Mouse (Mus musculus) cerebellum, adult 18-20 months (tissue): ENCODE results near the gene Nmnat1.

Experiments used
- DNase-seq, 2 experiments: peaks; one replicate each; pipeline ENCODE4 v3.0.0; 2021

Nmnat1 gene

DNA sequence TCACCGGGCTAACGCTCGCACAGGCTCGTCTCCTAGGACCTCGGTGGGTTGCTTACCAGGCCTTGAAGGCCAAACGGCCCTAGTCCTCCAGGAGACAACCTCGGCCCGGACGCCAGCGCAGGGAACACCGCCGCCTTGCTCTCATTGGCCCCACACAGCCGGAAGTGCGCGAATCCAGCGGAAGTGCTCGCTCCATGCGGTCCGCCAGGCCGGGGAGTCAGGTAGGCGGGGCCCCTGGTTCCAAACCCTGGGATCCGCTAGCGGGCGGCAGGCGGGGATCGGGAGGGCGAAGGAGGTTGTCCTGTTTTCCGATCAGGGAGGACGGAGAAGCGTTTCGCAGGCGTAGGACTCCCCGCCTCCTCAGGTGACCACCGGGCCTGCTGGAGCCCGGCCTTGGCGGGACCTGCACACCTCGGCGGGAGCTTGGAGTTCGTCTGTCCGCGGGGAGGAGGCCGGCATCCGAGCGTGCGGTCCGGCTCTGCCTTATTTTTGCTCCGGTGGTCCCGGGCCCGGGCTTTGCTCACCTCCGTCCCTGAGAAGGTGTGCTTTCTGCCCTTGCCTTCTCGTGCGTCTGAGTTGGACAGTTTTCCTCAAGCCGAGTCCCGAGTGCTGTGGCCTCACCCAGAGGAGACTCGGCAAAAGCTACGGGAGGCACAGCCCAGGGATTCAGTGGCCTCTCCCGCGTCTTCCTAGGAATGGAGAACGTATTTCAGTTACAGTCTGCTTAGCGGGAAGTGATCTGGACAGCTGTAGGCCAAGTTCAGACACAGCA lies at the start of gene Nmnat1, which contains the start of gene Lzic:
Nmnat1 (minus strand) TSS at position 150 of the 772 bp plus-strand sequence.
Lzic (plus strand) TSS at position 177 of the 772 bp plus-strand sequence.
- DNase-seq, result peak; percentile 92 to 93

DNA sequence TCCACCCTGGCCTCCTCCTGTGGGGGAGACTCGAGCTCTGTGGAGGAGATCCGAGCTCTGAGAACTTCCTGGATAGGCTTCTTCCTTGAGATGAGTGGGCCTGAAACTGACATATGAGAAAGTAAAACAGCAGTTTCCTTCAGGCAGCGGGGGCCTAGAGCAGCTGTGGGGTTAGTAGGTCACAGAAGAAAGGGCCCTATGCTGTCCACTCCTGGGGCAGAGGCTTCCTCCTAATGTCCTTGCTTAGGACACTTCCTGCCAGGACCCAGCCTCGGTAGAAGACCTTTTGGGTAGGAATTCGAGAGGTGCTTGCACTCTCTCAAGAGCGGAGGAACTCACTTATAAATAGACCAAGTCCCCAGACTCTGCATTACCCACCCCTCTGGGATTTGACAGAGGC lies 44.7 kb upstream of the Nmnat1 start:
- DNase-seq, result no peak

DNA sequence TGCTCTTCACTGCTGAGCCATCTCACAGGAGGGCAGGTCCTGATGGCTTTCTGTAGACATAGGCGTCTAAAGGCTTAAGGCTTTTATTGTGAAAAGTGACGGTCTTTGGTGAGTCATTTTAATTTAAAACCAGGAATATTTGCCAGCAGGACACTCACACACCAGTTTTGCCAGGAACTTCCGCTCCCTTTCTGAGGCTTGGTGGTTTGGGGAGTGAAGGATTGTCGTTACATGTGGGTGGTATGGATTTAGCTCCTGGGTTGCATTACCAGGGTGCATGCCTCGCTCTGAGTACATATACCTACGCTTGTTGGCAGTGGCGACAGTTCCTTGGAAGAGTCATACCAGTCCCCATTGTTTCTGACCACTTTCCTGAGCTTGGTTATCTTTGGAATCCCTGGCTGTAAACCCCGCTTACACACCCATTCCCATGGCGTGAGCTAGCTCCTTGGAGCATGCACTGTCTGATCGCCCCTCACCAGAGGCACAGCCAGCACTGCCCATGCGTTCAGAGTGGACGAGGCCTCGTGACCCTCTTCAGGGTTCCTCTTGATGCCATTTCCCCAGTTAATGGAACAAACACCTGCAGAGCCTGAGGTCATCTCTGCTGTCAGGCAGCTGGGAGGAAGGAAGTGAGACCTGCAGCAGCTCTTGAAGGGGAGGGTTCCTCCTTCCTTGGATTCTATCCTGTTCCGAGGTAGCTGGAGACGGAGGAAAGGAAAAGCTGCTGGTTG lies 42.8 kb upstream of the Nmnat1 start:
- DNase-seq, result no peak

DNA sequence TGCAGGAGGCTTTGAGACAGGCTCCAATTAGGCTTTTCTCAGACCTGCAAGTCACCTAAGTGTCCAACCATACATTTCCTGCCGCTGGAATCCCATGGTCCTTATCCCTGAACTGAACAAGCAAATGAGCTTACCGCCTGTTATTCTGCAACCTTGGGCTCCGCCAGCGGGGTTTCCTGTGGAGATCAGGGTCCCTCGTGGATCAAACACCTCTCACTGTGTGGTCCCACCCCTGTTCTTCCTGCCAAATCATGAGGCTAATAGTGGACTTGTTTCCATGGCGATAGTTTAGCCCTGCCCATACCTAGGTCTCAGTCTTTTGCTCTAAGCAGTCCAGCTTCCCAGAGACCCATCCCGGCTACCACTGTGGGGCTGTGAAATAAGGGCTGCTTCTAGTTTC lies 41.3 kb upstream of the Nmnat1 start:
- DNase-seq, result no peak

DNA sequence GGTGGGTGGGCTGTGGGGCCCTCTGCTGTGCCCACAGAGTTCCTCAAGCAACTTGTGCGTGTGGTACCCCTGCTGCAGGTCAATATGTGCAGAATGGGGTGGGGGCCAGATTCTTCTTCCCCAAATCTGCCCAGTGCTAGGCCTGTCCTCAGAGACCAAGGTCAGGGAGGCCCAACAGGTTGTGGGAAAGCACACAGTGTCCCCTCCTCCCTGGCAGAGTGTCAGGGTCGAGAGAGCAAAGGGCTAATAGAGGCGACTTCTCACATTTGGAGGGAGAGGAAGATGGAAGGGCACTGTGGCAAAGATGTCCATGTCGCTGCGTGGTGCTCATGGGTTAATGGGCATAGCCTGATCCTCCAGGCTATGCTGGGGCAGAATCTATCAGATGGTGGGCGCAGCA lies 40.8 kb upstream of the Nmnat1 start:
- DNase-seq, result no peak

DNA sequence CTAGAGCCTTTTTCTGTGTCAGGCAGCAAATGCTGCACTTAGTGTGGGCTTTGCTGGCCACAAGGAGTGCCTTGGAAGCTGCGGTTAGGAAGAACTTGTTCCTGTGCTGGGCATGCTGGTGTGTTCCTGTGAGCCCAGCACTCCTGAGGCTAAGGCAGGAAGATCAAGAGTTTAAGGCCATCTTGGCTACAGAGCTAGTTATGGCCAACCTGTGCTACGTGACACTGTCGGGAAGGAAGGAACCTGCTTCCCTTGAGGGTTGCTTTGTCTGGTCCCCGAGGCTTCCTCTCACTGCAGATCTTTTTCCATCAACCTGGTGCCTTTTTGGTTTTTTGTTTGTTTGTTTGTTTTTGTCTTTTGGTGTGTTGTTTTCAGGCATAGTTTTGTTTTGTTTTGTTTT lies 40.2 kb upstream of the Nmnat1 start:
- no peak for DNase-seq

DNA sequence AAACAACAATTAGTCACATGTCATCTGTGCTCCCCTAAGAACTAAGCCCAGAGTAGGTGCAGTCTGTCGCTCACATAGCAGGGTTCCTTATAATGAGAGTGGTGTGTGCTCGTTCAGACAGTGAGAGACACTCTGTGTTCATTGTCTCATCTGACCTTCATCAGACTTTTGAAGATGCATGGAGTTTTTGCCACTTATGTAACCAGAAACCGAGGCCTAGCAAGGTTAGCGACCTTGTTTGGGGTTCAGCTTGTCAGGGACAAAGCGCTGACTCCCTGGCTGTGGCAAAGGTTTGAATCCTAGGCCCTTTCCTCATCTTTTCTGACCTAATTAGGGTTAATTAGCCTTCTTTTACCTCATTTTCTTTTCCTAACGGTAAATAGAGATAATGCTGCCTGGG lies 39.0 kb upstream of the Nmnat1 start:
- no peak for DNase-seq

DNA sequence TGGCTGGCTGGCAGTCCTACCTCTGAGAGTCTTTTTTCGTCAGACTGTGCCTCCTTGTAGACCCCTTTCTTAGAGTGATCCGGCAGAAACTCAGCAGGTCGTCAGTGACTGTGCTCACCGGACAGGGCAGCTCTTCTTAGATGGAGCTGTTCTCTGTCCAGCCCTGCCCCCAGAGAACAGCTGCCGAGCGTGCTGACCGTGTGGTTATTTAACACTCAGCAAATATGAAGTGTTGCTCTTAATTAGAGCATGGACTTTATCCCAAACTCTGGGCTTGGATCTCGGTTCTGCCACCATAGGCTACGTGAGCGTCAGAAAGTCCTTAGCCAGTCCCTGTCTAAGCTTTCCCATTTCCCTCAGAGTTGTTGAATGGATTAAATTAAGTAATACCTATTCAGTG lies 36.3 kb upstream of the Nmnat1 start:
- no peak for DNase-seq

DNA sequence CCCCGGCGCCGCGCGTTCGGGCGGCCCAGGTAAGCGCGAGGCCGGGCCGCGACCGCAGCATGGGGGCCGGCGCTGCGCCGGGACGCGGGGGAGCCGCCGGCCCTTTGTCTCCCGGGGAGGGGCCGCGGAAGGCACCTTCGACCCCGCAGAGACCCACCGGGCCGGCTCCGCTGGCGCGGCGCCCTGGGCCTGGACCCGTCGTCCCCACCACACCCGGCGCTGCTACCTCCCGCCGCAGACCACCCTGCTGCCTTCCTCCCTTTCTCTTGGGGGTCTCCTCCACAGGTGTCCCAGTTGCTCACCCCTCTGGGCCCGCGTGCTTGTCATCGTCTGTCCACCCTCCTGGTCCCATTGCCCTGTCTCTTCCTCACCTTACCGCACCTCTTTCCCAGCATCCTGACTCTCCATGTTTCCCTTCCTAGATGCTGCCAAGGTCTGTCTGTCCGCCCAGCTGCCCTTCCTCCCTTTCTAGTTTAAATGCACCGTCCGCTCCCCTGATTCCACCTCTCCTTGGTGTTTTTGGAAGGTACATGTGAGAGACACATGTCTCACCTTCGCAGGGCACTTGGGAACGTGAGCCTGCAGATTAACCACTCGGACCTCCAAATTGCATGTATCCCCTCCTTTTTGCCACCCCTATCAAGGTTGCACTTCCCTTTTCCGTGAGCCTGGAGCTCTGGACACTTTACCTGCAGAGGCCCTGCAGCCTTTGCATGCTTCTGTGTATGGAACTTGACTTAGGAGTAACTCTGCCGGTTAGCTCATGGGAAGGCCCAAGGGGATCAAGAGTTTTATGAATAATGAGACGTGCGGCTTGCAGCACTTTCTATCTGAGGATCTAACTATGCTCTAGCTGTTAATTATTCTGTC lies 33.6 kb upstream of the Nmnat1 start:
- peak; percentile 15 to 29 for DNase-seq

DNA sequence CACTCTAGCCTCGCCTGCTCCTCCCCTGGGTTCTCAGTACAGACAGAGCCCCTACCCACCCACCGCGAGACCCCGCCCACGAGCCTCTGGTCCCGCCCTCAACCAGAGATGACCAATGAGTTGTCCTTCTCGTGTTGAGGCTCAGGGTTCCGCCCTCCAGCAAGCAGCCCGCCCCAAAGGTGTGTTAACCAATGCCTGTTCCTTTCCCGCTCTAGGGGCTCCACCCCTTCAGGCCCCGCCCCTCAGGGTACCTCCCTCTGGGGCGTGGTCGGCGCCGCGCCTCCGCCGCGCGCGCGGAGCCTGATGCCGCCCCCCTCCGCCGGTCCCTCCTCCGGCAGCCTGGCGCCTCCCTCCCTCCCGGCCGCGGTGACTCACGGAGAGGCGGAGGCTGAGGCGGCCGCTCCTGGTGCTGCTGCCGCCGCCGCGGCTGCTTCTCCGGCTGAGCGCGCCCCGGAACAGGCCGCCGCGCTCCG lies 32.9 kb upstream of the Nmnat1 start, which contains the start of gene Ctnnbip1:
Ctnnbip1 (plus strand) TSS at position 369 of the 473 bp plus-strand sequence.
- peak; percentile 98 for DNase-seq

DNA sequence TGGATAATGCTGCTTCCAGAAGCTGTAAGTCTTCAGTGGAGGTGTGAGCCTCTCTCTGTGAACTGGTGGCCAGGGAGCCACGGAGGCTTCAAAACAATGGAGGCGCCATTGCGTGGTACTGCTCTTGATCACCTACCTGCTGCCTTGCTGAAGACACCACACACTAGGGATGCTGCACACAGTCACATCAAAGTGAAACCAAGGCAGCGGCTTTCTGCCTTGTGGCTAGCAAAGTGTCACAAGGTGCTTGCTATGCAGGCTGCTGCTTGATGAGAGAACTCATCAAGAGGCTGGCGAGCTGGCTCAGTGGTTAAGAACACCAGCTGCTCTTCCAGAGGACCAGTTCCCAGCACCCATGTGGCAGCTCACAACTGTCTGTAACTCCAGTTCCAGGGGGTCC lies 30.7 kb upstream of the Nmnat1 start:
- DNase-seq, result no peak

DNA sequence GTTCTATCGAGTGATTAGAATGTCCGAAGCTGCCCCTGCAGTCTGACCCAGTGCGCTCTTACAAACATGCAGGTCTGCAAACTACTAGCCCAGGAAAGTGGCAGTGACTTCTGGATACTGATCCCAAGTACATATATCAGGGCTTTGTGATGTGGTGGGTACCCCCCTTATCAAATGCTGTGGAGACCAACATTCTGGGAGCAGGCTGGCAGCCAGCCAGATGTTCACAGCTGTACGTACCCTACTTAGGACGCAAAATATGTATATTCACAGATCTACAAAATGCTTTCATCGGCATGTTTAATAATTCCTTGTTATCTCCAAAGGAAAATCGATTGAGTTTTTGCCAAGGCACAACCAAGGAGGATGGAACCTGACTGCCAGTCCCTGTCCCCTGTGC lies 27.1 kb upstream of the Nmnat1 start:
- no peak for DNase-seq

DNA sequence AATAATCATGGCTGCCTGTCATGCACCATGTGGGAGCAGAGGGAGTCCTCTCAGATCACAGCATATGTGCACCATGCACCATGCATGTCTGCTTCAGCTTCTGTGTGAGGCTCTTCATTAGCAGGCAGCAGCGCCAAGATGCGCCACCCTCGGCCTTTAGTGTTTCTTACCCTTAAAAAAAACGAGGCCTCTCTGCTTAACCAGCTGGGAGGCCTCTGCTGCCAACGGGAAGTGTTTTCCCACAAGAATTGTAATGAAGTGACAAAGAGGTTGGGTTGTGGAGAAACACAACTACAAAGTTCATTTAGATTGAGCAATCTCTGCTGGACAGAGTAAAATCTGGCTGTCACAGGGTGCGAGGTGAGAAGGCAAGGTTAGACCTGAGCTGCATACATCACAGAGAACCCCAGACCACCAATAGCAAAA lies 26.2 kb upstream of the Nmnat1 start:
- no peak for DNase-seq

DNA sequence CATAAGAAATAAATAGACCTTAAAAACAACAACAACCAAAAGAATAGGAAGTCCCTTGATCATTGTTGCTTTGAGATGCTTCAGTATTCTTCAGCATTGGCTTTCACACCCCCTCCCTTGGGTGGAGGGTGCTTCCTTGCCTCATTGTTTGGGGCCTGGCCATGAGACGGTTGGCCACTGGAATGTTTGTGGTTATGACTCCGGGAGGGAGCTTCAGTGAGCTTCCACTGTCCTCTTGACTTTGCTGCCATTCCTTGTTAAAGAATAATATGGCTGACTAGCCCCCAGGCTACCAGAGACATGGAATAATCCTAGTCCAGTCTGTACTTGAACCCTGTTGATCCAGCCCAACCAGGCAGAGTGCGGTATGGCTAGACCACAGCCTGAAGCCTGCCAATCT lies 21.9 kb upstream of the Nmnat1 start:
- DNase-seq, result no peak

DNA sequence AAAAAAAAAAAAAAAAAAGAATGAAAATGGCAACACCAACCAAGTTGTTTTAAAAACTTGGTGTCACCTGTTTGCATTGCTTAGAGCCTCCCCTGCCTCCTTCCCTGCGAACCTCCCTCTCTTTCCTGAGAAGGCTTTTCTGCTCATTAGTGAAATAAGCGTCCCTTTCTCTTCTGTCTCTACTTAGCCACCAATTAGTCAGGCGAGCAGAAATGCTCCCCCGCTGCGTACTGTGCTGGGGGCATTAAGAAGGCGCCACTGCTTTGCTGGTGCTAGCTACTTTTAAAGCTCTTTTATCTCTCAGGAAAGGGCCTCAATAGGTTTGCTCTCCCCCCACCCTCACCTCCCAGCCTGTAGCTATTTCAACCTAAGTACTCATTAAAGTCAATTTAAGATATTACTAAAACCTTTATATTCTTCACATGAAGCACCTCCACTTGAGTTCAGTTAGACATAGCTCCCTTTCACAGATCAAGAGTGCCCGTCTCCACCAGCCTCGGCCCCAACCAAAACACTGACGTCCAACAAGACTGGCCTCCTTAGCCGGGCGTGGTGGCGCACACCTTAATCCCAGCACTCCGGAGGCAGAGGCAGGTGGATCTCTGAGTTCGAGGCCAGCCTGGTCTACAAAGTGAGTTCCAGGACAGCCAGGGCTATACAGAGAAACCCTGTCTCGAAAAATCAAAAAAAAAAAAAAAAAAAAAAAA lies 20.4 kb upstream of the Nmnat1 start:
- DNase-seq, result no peak

DNA sequence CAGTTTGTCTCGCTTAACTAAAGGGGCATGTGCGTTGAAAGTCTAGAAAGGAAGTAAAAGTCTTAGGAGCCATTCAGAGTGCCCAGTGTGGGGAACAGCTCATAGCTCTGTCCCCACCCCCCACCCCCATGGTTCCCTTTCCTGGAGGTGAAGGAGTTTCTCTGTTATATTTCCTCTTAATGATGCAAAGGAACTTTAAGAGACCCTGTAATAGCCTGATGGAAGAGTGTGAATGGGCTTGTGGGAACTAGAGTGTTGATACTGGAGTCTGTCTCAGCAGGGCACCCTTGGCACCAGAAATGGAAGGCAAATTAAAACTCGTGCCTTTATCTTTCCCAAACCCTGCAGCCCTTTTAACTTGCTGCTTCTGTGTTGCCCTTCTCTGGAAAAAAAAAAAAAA lies 19.9 kb upstream of the Nmnat1 start:
- no peak for DNase-seq

DNA sequence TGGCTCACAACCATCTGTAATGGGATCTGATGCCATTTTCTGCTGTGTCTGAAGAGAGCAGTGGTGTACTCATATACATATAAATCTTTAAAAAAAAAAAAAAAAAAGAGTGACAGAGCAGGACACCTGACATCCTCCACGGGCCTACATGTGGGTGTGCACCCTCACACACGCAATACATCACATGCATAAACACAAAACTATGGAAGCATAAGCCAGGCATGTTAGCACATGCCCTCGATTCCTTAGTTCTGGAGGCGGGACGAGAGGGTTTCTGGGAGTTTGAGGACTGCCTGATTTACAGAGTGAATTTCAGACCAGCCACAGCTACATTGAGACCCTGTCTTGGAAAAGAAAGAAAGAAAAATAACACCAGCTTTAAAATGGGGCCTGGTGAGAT lies 19.4 kb upstream of the Nmnat1 start:
- DNase-seq, result no peak

DNA sequence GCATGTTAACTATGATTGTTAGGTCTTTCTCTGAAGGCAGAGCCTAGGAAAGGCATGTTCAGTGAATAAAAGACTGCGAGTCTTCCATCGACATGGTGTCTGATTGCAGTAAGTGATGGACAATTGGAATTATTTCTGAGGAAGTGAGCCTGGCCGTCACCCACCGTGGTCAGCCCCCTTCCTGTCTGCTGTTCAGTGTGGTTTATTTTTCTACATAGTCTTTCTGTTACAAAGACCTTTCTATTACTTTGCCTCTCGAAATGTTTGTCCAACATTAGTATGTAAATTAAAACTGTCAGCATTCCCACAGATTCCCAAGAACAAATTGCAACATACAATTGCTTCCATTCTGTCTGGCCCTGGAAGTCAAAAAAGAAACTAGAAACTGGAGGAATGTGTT lies 14.8 kb upstream of the Nmnat1 start:
- no peak for DNase-seq

DNA sequence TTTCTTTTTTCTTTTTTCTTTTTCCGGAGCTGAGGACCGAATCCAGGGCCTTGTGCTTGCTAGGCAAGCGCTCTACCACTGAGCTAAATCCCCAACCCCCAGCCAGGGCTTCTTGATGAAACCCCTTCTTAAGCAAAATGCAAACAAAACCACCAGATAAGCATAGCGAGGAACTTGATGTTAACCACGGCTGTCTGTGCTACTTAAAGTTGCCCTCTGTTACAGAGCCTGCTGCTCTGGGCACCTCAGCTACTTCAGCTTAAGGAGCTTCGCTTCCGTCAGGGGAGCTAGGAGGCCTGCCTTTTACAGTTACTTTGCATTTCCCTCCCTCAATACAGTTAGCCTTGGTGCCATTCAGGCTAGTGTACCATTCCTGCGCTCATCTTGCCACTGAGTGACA lies 13.9 kb upstream of the Nmnat1 start:
- DNase-seq, result no peak

DNA sequence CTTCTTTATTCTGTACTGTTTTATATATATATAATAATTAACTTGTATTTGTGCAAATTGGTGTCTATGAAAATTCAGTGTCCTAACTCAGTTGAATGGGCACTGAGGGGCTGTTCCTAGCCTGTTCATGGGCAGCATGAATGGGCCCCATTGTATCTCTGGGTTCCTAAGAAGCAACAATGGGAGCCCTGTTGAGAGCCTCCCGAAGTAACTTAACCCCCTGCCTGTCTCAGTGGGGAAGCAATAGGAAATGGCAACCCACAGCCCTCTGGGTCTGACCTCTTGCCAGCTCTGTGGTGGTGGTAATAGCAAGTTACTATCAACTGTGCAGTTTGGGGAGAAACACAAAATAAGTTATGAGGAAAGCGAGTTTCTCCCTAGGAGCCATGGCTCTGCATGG lies 11.6 kb upstream of the Nmnat1 start:
- DNase-seq, result no peak

DNA sequence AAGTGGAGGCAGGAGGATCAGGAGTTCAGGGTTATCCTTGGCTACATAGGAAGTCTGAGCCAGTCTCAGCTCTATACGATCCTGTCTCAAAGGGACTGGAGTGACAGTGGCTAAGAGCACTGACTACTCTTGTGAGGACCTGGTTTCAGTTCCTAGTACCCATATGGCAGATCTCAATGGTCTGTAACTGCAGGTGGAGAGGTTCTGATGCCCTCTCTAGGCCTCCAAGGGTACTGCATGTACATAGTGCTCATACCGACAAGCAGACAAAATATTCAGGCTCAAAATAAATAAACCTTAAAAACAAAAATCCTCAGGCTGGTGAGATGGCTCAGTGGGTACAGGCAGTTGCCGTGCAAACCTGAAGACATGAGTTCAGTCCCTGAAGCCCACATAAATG lies 6.1 kb upstream of the Nmnat1 start:
- DNase-seq, result no peak

DNA sequence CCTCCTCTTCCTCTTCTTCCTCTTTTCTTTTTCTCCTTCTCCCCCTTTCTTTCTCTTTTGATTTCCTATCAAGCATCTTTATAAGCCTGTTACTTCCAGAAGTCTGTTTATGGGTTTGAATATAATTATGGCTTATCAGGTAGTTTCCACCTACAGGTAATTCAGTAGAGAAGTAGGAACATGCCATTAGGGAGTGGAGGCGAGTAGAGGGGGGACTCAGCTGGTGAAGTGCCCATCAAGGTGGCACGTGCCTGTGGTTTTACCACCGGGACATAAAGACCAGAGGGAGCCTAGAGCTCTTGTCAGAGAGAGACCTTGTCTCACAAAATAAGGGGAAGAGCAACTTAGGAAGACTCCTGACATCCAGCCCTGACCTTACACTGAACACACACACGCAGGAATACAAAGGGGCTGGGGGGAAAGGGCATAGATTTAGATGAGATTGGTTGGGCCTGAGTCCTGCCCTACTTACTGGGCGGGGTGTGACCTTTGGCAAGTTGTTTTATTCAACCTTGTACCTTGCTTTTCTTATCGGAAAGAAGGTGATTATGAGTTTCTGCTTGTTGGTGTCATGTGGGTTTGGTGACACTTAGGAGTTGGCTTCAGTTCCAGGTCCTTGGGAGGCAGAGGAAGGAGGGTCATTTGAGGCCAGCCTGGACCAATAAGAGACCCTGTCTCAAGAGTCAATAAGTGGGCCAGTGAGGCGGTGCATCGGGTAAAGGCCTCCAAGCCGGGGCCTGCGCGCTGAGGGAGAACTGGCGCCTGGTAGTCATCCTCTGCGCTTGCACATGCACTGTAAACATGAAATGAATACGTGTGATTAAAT lies 4.6 kb upstream of the Nmnat1 start:
- no peak for DNase-seq
